In the genomic region with DNA sequence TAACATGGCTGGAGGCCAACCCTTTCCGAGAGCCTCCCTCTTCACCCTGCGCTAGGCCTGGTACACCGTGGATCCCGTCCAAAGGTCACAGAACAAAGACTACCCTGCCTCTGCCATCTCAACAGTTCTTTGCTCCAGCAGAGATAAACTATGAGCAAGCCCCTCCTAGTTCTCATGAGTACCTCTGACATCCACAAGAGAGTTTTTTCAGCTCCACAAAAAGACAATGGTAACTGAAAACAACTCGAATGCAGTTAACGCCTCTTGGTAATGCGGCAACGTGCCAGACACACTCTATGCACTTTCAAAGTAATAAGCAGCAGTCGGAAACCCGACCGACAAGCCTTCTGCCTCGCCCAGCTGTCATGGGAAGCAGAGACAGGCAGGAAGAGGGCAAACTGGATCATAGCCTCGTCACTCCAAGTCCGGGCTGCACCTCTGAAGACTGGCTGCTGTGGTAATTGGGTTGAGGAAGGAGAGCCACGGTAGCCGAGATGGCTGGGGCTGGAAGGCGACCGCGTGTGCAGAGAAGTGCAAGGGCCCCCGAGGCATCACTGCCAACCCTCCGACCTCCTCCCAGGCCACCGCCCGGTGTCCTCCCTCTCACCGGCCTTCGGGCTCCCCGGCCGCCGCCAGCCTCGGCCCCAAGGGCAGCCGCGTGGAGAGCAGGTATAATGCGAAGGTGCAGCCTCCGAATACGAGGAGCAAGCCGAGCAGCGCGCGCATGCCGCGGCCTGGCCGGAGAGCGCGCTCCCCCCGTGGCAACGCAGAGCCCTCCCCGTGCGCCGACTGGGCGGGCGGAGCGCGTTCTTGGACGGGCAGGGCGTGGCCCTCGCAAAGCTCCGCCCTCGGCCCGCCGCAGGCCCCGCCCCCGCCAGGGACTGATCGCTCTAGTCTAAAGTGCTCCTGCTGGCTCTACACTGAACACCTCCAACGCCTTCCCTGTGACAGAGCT, we compare ENCODE assay signal across 7 mouse cellular contexts. TPM values are rescaled to one million over a fixed set of nuclear protein-coding genes. Genes with fewer than 3 reads are reported as not detected.
DNase-seq lines count a peak whose midpoint lies in the region; ATAC-seq and TF ChIP-seq lines count a peak whose summit lies in the region.

A gene (minus strand): TSS at position 792 of the 955 bp plus-strand sequence.

- H3K36me3 ChIP-seq in embryonic facial prominence, embryonic 10.5 days (replicated peaks), result peaks cover 8% of the 10 kb centered on the region
- 0 out of 2 replicates have a peak, but pooled peaks cover 3% of the 10 kb centered on the region for H3K36me3 ChIP-seq in intestine, postnatal 0 days (ENCODE audit: control insufficient read depth, insufficient read depth)
- H3K36me3 ChIP-seq in midbrain, embryonic 12.5 days, result no peaks in the 10 kb centered on the region
- H3K36me3 ChIP-seq in small intestine, adult 2 months (ENCODE audit: control insufficient read depth, insufficient read depth, low read length), result peaks cover 5% of the 10 kb centered on the region

- H3K4me2 ChIP-seq in intestine, postnatal 0 days (replicated peaks; ENCODE audit: low read depth), result peak within 1 kb of the TSS; percentile 92
- H3K4me2 ChIP-seq in midbrain, embryonic 12.5 days (replicated peaks), result peak within 1 kb of the TSS; percentile 86

- DNase-seq in adrenal gland, postnatal 10 days, result peak; percentile 95
- peak; percentile 93 for DNase-seq in embryonic facial prominence, embryonic 10.5 days (ENCODE audit: low spot score)
- no peak for DNase-seq in gonadal fat pad, adult 2 months (ENCODE audit: low read depth)
- peak; percentile 91 for DNase-seq in left cerebral cortex, postnatal 4 days

- peaks cover 23% of the 10 kb centered on the region for H3K4me1 ChIP-seq in embryonic facial prominence, embryonic 10.5 days
- no peaks in the 10 kb centered on the region for H3K4me1 ChIP-seq in intestine, postnatal 0 days (replicated peaks; ENCODE audit: control insufficient read depth, insufficient read depth, low read length)
- H3K4me1 ChIP-seq in midbrain, embryonic 12.5 days, result 0 out of 2 replicates have a peak, but pooled peaks cover 5% of the 10 kb centered on the region
- H3K4me1 ChIP-seq in small intestine, adult 2 months (ENCODE audit: control insufficient read depth, insufficient read depth, insufficient read length, low read length), result peaks cover 9% of the 10 kb centered on the region; the same call in 1 of the 2 replicates

- no peaks in the 10 kb centered on the region for H3K9me3 ChIP-seq in embryonic facial prominence, embryonic 10.5 days
- no peaks in the 10 kb centered on the region for H3K9me3 ChIP-seq in intestine, postnatal 0 days (ENCODE audit: control insufficient read depth)
- no peaks in the 10 kb centered on the region for H3K9me3 ChIP-seq in midbrain, embryonic 12.5 days

- peak within 1 kb of the TSS; percentile 90 for H3K27ac ChIP-seq in embryonic facial prominence, embryonic 10.5 days (replicated peaks)
- peak within 1 kb of the TSS; percentile 97 for H3K27ac ChIP-seq in intestine, postnatal 0 days (ENCODE audit: low read depth, low read length)
- H3K27ac ChIP-seq in midbrain, embryonic 12.5 days (replicated peaks), result no peak within 1 kb of the TSS; the same call in 1 of the 2 replicates
- H3K27ac ChIP-seq in small intestine, adult 2 months (ENCODE audit: insufficient read depth, low read depth, low read length), result peak within 1 kb of the TSS; percentile 97

- intact Hi-C loops in left cerebral cortex, postnatal 4 days (cut with DNase I), result no loop called here

- 0 out of 2 replicates have a peak, but pooled peaks cover 6% of the 10 kb centered on the region for H3K27me3 ChIP-seq in embryonic facial prominence, embryonic 10.5 days (replicated peaks; ENCODE audit: low read depth, poor library complexity, severe bottlenecking)
- no peaks in the 10 kb centered on the region for H3K27me3 ChIP-seq in intestine, postnatal 0 days (replicated peaks; ENCODE audit: control insufficient read depth, insufficient read depth, low read length)
- H3K27me3 ChIP-seq in midbrain, embryonic 12.5 days, result peaks cover 7% of the 10 kb centered on the region; the same call in 1 of the 2 replicates
- H3K27me3 ChIP-seq in small intestine, adult 2 months (ENCODE audit: control insufficient read depth, insufficient read depth, low read length), result no peaks in the 10 kb centered on the region

- 2% methylated on average over 63 of the region's 63 CpGs for WGBS in embryonic facial prominence, embryonic 10.5 days
- WGBS in intestine, postnatal 0 days, result under 1% methylated on average over 63 of the region's 63 CpGs
- 2% methylated on average over 63 of the region's 63 CpGs for WGBS in midbrain, embryonic 12.5 days
- WGBS in small intestine, adult 2 months, result under 1% methylated on average over 63 of the region's 63 CpGs

- peak within 1 kb of the TSS; percentile 81 for H3K4me3 ChIP-seq in embryonic facial prominence, embryonic 10.5 days
- peak within 1 kb of the TSS; percentile 78 for H3K4me3 ChIP-seq in intestine, postnatal 0 days (ENCODE audit: low read depth, low read length)
- peak within 1 kb of the TSS; percentile 71 for H3K4me3 ChIP-seq in midbrain, embryonic 12.5 days
- H3K4me3 ChIP-seq in small intestine, adult 2 months (ENCODE audit: low read depth, low read length), result peak within 1 kb of the TSS; percentile 82

- ATAC-seq in intestine, postnatal 0 days, result peak; percentile 91
- ATAC-seq in midbrain, embryonic 12.5 days (ENCODE audit: low FRiP score, low read depth), result peak; percentile 95

- TF ChIP-seq CTCF in intestine, postnatal 0 days (IDR thresholded peaks at IDR 0.05; ENCODE audit: low read depth), result 0 out of 2 replicates have a peak, but pooled peaks have one; percentile 20
- no peak for TF ChIP-seq CTCF in small intestine, adult 2 months (IDR thresholded peaks at IDR 0.05; ENCODE audit: extremely low read depth, insufficient read length, insufficient replicate concordance, low read depth, low read length)

- peak; percentile 25; the same call in 1 of the 2 replicates for TF ChIP-seq POLR2A in small intestine, adult 2 months (IDR thresholded peaks at IDR 0.05; ENCODE audit: low read depth, low read length)

- H3K9ac ChIP-seq in intestine, postnatal 0 days (ENCODE audit: low read depth, low read length), result peak within 1 kb of the TSS; percentile 80
- H3K9ac ChIP-seq in midbrain, embryonic 12.5 days (replicated peaks), result peak within 1 kb of the TSS; percentile 70

RNA-seq across cellular contexts. Expression of the gene that starts here (rescaled TPM):
- total RNA-seq in adrenal gland, postnatal 10 days (2021), result 10 to 100 TPM; 15.6 to 15.9 TPM
- 42.7 and 48.2 TPM in 2 replicates for polyA plus RNA-seq in embryonic facial prominence, embryonic 10.5 days (2016; fragmentation: Nextera tagmentation; extraction: Ambion mirVana)
- 5.9 and 10.3 TPM in 2 replicates for polyA plus RNA-seq in gonadal fat pad, adult 2 months (2012; rRNA removed)
- polyA plus RNA-seq in intestine, postnatal 0 days (2015; fragmentation: Nextera tagmentation; extraction: Ambion mirVana), result 215 and 219 TPM in 2 replicates
- 10 to 100 TPM; 20.2 to 21.3 TPM for total RNA-seq in left cerebral cortex, postnatal 4 days (2021)
- 26.7 and 29.9 TPM in 2 replicates for polyA plus RNA-seq in midbrain, embryonic 12.5 days (2016; fragmentation: Nextera tagmentation; extraction: Ambion mirVana)
- polyA plus RNA-seq in small intestine, adult 2 months (2012; rRNA removed), result 32.6 and 85.0 TPM in 2 replicates
